Mouse (Mus musculus) spleen, adult 2 months (tissue): Measurements from ENCODE around the gene Tfb2m.

ENCODE experiments used
- CTCF ChIP-seq: fragments of 200-500 bp; IDR thresholded peaks from 2 replicates; pipeline ENCODE4 v1.5.1; 2011; ENCODE audit warnings: mild to moderate bottlenecking, inconsistent platforms; ENCODE audit not compliant: insufficient read depth, insufficient read length, insufficient replicate concordance; ENCODE audit errors: extremely low read depth
- POLR2A ChIP-seq: fragments of 200-500 bp; IDR thresholded peaks from 2 replicates; pipeline ENCODE4 v1.6.1; 2011; ENCODE audit warnings: low read depth, low read length, inconsistent platforms

DNA sequence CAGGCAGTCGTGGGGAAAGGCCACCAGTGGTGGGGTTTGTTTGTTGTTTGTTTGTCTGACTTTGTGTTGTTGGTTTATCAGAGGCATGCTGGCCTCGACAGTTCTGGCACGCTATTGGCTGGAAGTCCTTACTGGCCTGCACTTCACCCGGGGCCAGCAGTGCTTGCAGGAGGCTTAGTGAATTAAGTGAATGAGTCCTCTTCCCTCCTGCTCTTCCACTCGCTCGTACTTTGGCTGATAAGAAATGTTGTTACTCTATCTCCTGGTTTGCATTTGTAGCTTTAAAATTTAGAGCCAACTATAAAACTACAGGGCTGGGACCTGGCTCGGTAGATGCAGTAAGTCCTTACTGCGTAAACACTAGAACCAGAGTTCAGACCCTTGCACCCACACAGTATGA lies 34.1 kb upstream of the Tfb2m start:
- TF ChIP-seq CTCF (no peak), POLR2A (no peak)
